Mouse (Mus musculus) erythroblast, embryonic 14.5 days (primary cell): ENCODE measurements around the gene 2810408A11Rik.

Experiments used
- GATA1 ChIP-seq: IDR thresholded peaks from 2 replicates; pipeline ENCODE4 v1.6.1; 2012; ENCODE audit warnings: low read length, inconsistent platforms, mixed read lengths
- TAL1 ChIP-seq: IDR thresholded peaks from 3 replicates; pipeline ENCODE4 v1.6.1; 2012; ENCODE audit warnings: low read length, inconsistent platforms, mixed read lengths

GRCm38 (mm10) chr11:69945216-69945615 is 44.4 kb upstream of the 2810408A11Rik start:
- TF ChIP-seq GATA1 (no peak), TAL1 (no peak)
